Mouse (Mus musculus) limb, embryonic 13.5 days (tissue): ENCODE data around the gene Icos. TPM values are rescaled to one million over a fixed set of nuclear protein-coding genes. Genes with fewer than 3 reads are reported as not detected.

ENCODE experiments used
- ATAC-seq: fragments of 200-750 bp; cut with Nextera tagmentation; 2 replicates; pipeline ENCODE4 v1.8.0; 2017; ENCODE audit warnings: low read depth, moderate number of reproducible peaks, moderate TSS enrichment; ENCODE audit not compliant: low FRiP score
- H3K27ac ChIP-seq: fragments of 300-500 bp; sonication (generic); 2 replicates; pipeline ENCODE4 v1.5.1; 2015; ENCODE audit warnings: inconsistent platforms, mild to moderate bottlenecking, moderate library complexity
- H3K27me3 ChIP-seq: fragments of 300-500 bp; sonication (generic); 2 replicates; pipeline ENCODE4 v1.6.1; 2015; ENCODE audit warnings: mild to moderate bottlenecking, inconsistent platforms
- H3K36me3 ChIP-seq: fragments of 300-500 bp; sonication (generic); 2 replicates; pipeline ENCODE4 v1.6.1; 2015; ENCODE audit warnings: inconsistent platforms, mild to moderate bottlenecking, moderate library complexity
- H3K4me1 ChIP-seq: fragments of 300-500 bp; sonication (generic); 2 replicates; pipeline ENCODE4 v1.6.1; 2015; ENCODE audit warnings: inconsistent platforms
- H3K4me2 ChIP-seq: fragments of 300-500 bp; sonication (generic); replicated peaks from 2 replicates; pipeline ENCODE4 v1.6.1; 2015; ENCODE audit warnings: inconsistent platforms, mild to moderate bottlenecking, moderate library complexity
- H3K4me3 ChIP-seq: fragments of 300-500 bp; sonication (generic); 2 replicates; pipeline ENCODE4 v1.5.1; 2015; ENCODE audit warnings: moderate library complexity, mild to moderate bottlenecking, inconsistent platforms
- H3K9ac ChIP-seq: fragments of 300-500 bp; sonication (generic); 2 replicates; pipeline ENCODE4 v1.6.1; 2015; ENCODE audit warnings: mild to moderate bottlenecking, inconsistent platforms
- H3K9me3 ChIP-seq: fragments of 300-500 bp; sonication (generic); 2 replicates; pipeline ENCODE4 v1.6.1; 2016; ENCODE audit warnings: inconsistent platforms
- WGBS: fragments of 180-500 bp; shearing (Covaris S2); methylation state at CpG from one replicate; pipeline ENCODE4 v1.1.7; 2015; 5-methylcytosine and 5-hydroxymethylcytosine counted together
- polyA plus RNA-seq: library from polyadenylated mRNA; unstranded; fragments of >200 nt; fragmentation: Nextera tagmentation; extraction: Ambion mirVana; gene quantifications from 2 replicates; pipeline ENCODE4 v1.2.1, GENCODE M21; 2015

Gene Icos
- polyA plus RNA-seq, 1 experiment from 2014 or later: 0.33 TPM

DNA sequence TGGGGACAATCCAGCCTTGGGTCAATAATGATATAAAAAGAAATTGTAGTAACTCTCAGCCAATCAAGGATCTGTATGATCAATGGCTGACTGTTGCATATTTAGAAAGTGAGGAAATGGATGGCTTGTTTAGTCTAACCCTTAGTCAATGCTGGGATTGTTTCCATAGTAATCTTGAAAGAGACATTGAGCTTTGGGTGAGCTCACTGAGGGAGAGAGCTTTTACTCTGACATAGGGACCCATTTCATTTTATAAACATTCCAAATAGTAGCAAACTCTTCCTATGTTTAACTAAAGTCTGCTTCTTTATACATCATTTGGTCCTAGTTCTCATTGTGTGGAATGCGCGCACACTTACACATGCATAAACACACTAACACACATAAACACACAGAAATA is 28.5 kb downstream of the Icos start:
- 98% methylated on average over 2 of the region's 2 CpGs for WGBS
- no peaks in the 10 kb centered on the region for H3K4me1 ChIP-seq
- H3K9me3 ChIP-seq: no peaks in the 10 kb centered on the region
- H3K9ac ChIP-seq: no peak overlapping the region
- H3K4me3 ChIP-seq: no peak overlapping the region
- no peaks in the 10 kb centered on the region for H3K27me3 ChIP-seq
- no peak overlapping the region for H3K27ac ChIP-seq
- ATAC-seq: no peak
- no peak overlapping the region for H3K4me2 ChIP-seq
- no peaks in the 10 kb centered on the region for H3K36me3 ChIP-seq

DNA sequence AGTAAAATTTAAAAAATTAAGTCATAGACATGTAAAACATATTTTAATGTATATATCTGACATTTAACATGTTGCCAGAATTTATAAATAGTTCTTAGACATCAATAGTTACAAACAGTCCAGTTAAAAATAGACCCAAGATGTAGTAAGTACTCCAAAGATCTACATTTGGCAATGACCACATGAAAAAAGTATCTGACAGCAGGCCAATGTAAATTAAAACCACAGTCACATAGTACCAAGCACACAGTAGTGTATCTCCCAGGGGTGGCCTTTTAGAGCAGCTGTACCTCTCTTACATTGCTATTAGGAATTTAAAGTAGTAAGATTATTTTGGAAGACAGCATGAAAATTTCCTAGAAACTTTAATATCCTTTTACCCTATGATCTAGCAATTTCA is 29.8 kb downstream of the Icos start:
- no peak for ATAC-seq
- H3K9ac ChIP-seq: no peak overlapping the region

DNA sequence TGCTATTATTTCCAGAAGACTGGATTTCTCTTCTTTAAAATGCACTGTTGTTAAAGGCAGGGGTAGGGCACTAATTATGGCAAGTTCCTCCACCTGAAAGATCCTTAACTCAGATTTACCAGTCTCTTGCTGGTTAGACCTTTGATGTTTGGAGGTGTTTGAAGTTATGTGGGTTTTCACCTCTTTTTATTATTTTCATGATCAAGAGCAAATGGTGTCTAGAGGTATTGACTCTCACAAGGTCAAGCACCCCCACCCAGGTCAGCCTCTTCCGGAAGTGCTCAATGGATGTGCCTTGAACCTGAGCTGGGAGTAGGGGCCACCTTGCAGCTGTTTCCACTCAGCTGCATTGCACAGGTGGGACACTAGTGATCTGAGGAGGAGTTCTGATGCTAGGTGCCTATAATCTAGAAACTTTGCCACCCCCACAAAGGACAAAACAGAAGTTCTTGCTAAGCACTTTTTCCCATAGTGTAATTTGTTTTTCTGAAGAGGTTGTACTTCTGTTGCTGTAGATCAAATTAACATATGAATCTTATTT is 38.9 kb downstream of the Icos start:
- no peak for ATAC-seq
- H3K4me2 ChIP-seq: no peak overlapping the region
- H3K27me3 ChIP-seq: no peaks in the 10 kb centered on the region
- no peak overlapping the region for H3K9ac ChIP-seq
- H3K4me3 ChIP-seq: no peak overlapping the region
- H3K27ac ChIP-seq: no peak overlapping the region
- no peaks in the 10 kb centered on the region for H3K36me3 ChIP-seq
- 19% methylated on average over 1 of the region's 1 CpGs for WGBS
- peaks cover 2% of the 10 kb centered on the region; the same call in 1 of the 2 replicates for H3K4me1 ChIP-seq
- H3K9me3 ChIP-seq: no peaks in the 10 kb centered on the region

More for the DNA sequence above, 29.8 kb downstream of the Icos start:
- Histone ChIP-seq H3K4me2 (no peak overlapping the region), H3K36me3 (no peaks in the 10 kb centered on the region), H3K9me3 (no peaks in the 10 kb centered on the region), H3K4me3 (no peak overlapping the region), H3K27ac (no peak overlapping the region), H3K27me3 (no peaks in the 10 kb centered on the region), H3K4me1 (no peaks in the 10 kb centered on the region)

GRCm38 (mm10) chr1:61026712-61027111 is 49.0 kb downstream of the Icos start:
- no peak overlapping the region for H3K9ac ChIP-seq
- ATAC-seq: no peak
- H3K36me3 ChIP-seq: no peaks in the 10 kb centered on the region
- no peak overlapping the region for H3K4me2 ChIP-seq
- no peaks in the 10 kb centered on the region for H3K9me3 ChIP-seq
- no peaks in the 10 kb centered on the region for H3K4me1 ChIP-seq
- 83% methylated on average over 5 of the region's 5 CpGs for WGBS
- no peaks in the 10 kb centered on the region for H3K27me3 ChIP-seq
- H3K27ac ChIP-seq: no peak overlapping the region
- no peak overlapping the region for H3K4me3 ChIP-seq

DNA sequence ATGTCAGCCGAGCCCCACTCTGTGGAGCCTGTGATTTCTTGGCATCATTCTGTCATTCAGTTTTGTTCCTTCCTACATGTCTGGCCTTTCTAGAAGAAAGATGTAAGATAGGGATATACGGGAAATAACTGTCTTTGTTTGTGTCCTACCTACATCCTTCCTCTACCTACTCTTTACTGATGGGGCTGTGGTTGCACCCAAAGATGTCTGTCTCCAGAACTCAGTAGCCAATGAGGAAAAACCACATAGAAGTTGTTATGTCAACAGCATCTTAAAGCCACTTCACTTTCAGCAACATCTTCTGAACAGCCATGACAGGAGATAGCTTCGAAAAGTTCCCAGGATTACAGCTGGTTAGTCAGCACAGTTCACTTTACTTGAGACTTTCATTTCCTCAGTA is 49.8 kb downstream of the Icos start:
- Histone ChIP-seq H3K27me3 (no peaks in the 10 kb centered on the region), H3K4me2 (no peak overlapping the region), H3K27ac (no peak overlapping the region), H3K9ac (no peak overlapping the region), H3K9me3 (no peaks in the 10 kb centered on the region), H3K4me1 (no peaks in the 10 kb centered on the region), H3K36me3 (no peaks in the 10 kb centered on the region), H3K4me3 (no peak overlapping the region)
- ATAC-seq: no peak
- 91% methylated on average over 3 of the region's 3 CpGs for WGBS

- no peaks in the 10 kb centered on the region for H3K27me3 ChIP-seq
- H3K36me3 ChIP-seq: no peaks in the 10 kb centered on the region
- H3K4me1 ChIP-seq: no peaks in the 10 kb centered on the region
- H3K27ac ChIP-seq: no peak overlapping the region
- H3K9ac ChIP-seq: no peak overlapping the region
- H3K9me3 ChIP-seq: no peaks in the 10 kb centered on the region
- no peak for ATAC-seq
- H3K4me2 ChIP-seq: no peak overlapping the region
- WGBS: 33% methylated on average over 1 of the region's 1 CpGs
- no peak overlapping the region for H3K4me3 ChIP-seq
Observed at GRCm38 (mm10) chr1:61029919-61030318, 52.2 kb downstream of the Icos start.

GRCm38 (mm10) chr1:61030532-61030931 is 52.8 kb downstream of the Icos start:
- no peaks in the 10 kb centered on the region for H3K9me3 ChIP-seq
- H3K27ac ChIP-seq: no peak overlapping the region
- H3K27me3 ChIP-seq: no peaks in the 10 kb centered on the region
- no peak overlapping the region for H3K4me3 ChIP-seq
- H3K4me1 ChIP-seq: no peaks in the 10 kb centered on the region
- ATAC-seq: no peak
- no peak overlapping the region for H3K4me2 ChIP-seq
- H3K36me3 ChIP-seq: no peaks in the 10 kb centered on the region
- no peak overlapping the region for H3K9ac ChIP-seq

GRCm38 (mm10) chr1:61035270-61035669 is 57.5 kb downstream of the Icos start:
- Histone ChIP-seq H3K27ac (no peak overlapping the region), H3K36me3 (no peaks in the 10 kb centered on the region), H3K4me2 (no peak overlapping the region), H3K4me3 (no peak overlapping the region), H3K9me3 (no peaks in the 10 kb centered on the region), H3K27me3 (no peaks in the 10 kb centered on the region), H3K9ac (no peak overlapping the region), H3K4me1 (no peaks in the 10 kb centered on the region)
- no peak for ATAC-seq
- WGBS: 80% methylated on average over 1 of the region's 1 CpGs

- Histone ChIP-seq H3K36me3 (no peaks in the 10 kb centered on the region), H3K9ac (no peak overlapping the region), H3K27me3 (no peaks in the 10 kb centered on the region), H3K4me2 (no peak overlapping the region), H3K27ac (no peak overlapping the region), H3K4me1 (peaks cover 13% of the 10 kb centered on the region), H3K4me3 (no peak overlapping the region), H3K9me3 (no peaks in the 10 kb centered on the region)
- ATAC-seq: 0 out of 2 replicates have a peak, but pooled peaks have one; percentile 19
- WGBS: 60% methylated on average over 4 of the region's 4 CpGs
Observed at GRCm38 (mm10) chr1:61038223-61038622, 60.5 kb downstream of the Icos start.

- no peak overlapping the region for H3K9ac ChIP-seq
- 77% methylated on average over 4 of the region's 4 CpGs for WGBS
- no peak overlapping the region for H3K27ac ChIP-seq
- H3K9me3 ChIP-seq: no peaks in the 10 kb centered on the region
- H3K4me2 ChIP-seq: no peak overlapping the region
- no peak overlapping the region for H3K4me3 ChIP-seq
- no peaks in the 10 kb centered on the region for H3K36me3 ChIP-seq
- no peaks in the 10 kb centered on the region for H3K27me3 ChIP-seq
- peaks cover 17% of the 10 kb centered on the region for H3K4me1 ChIP-seq
- no peak for ATAC-seq
Observed at GRCm38 (mm10) chr1:61039310-61039709, 61.6 kb downstream of the Icos start.

DNA sequence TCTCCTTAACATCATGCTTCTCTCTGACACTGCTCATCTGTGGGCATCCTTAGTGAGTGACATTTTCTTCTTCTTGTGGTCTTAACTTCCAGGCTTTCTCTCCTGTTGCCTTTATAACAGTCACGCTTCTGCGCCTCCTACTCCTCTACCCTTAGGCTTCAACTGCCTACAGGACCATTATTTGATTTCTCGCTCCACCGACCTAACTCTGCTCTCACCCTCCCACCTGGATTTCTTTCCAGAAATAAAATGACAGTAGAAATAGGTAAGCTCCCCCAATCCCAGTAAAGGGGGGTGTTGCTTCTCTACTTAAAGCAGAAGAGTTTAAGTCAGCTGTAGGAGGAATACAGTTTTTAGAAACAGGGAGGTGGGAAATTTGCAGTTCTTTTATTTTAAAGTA is 62.7 kb downstream of the Icos start:
- WGBS: 88% methylated on average over 4 of the region's 4 CpGs
- H3K4me1 ChIP-seq: peaks cover 17% of the 10 kb centered on the region

DNA sequence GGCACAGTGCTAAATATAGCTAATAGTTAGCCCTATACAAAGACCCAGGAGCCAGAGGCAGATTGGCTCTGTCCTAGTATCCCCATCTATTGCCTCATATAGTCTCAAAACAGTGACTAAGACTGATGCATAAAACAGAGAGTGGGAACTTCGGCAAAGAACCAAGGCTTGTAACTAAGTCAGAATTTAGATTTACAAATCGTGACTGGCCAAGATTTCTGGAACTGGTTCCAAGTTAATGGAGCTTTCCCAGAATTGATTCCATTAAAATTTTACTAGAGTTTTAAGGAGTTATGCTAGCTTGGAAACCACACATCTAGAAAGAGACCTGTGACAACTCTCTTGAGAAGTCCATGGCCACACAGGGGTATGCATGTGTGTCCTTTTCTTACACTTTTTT is 65.1 kb downstream of the Icos start:
- no peak overlapping the region for H3K9ac ChIP-seq
- H3K27ac ChIP-seq: no peak overlapping the region
- H3K4me2 ChIP-seq: no peak overlapping the region
- H3K4me1 ChIP-seq: peaks cover 17% of the 10 kb centered on the region
- no peaks in the 10 kb centered on the region for H3K27me3 ChIP-seq
- H3K9me3 ChIP-seq: no peaks in the 10 kb centered on the region
- ATAC-seq: peak; percentile 85
- no peaks in the 10 kb centered on the region for H3K36me3 ChIP-seq
- 35% methylated on average over 2 of the region's 2 CpGs for WGBS
- H3K4me3 ChIP-seq: no peak overlapping the region

More for the DNA sequence above, 62.7 kb downstream of the Icos start:
- no peaks in the 10 kb centered on the region for H3K27me3 ChIP-seq
- H3K36me3 ChIP-seq: no peaks in the 10 kb centered on the region
- H3K27ac ChIP-seq: no peak overlapping the region
- ATAC-seq: no peak
- no peaks in the 10 kb centered on the region for H3K9me3 ChIP-seq
- no peak overlapping the region for H3K4me3 ChIP-seq
- H3K9ac ChIP-seq: no peak overlapping the region
- no peak overlapping the region for H3K4me2 ChIP-seq

DNA sequence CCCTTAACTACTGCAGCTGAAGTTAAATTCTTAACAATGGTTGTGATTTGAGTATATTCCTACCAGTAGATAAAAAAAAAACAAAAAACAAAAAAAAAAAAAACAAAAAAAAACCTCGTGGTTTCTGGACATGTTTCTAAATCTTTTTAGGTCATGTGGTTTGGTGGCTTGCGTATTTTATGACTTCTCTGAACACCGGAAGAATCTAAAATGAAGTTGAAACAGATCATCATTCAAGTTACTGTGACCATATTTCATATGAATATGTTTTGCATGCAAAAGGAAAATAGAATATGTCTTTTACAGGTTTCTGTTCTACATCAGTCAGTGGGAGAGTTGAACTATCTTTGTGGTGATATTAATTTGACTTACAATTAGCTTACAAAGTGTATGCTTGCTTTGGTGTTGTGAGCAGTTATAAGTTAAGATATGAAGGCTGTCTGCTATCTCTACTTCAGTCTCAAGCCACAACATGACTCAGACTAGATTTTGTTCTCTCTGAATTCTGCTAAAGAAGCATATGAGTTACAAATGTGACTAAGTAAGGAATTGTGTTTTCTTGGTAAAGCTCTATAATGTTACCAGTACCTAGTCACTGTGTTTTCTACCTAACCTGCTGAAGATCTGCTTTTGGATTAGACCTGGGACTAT is 68.5 kb downstream of the Icos start:
- ATAC-seq: no peak
- H3K4me2 ChIP-seq: no peak overlapping the region
- no peaks in the 10 kb centered on the region for H3K36me3 ChIP-seq
- no peak overlapping the region for H3K4me3 ChIP-seq
- peaks cover 17% of the 10 kb centered on the region for H3K4me1 ChIP-seq
- no peak overlapping the region for H3K9ac ChIP-seq
- 77% methylated on average over 3 of the region's 3 CpGs for WGBS
- H3K27me3 ChIP-seq: no peaks in the 10 kb centered on the region
- H3K9me3 ChIP-seq: no peaks in the 10 kb centered on the region
- H3K27ac ChIP-seq: no peak overlapping the region
